Mouse (Mus musculus): ENCODE data around the gene Vmn1r44. TPM values are rescaled to one million over a fixed set of nuclear protein-coding genes. Genes with fewer than 3 reads are reported as not detected.

The Vmn1r44 gene
- polyA plus RNA-seq, 1 experiment from 2014 or later = not detected

Other genes with a start within 250 kb of the Vmn1r44 start
- 9.2 and 9.8 TPM in 2 replicates for gene Txnrd3, start 239.7 kb upstream of the Vmn1r44 start, polyA plus RNA-seq (2016; fragmentation: Nextera tagmentation; extraction: Ambion mirVana)
- not detected in 2 replicates for gene Vmn1r40, start 176.1 kb upstream of the Vmn1r44 start, polyA plus RNA-seq (2016; fragmentation: Nextera tagmentation; extraction: Ambion mirVana)
- not detected in 2 replicates for gene Vmn1r41, start 142.9 kb upstream of the Vmn1r44 start, polyA plus RNA-seq (2016; fragmentation: Nextera tagmentation; extraction: Ambion mirVana)
- not detected in 2 replicates for gene Vmn1r42, start 7.2 kb upstream of the Vmn1r44 start, polyA plus RNA-seq (2016; fragmentation: Nextera tagmentation; extraction: Ambion mirVana)
- gene Vmn1r43, start 7.2 kb upstream of the Vmn1r44 start, polyA plus RNA-seq (2016; fragmentation: Nextera tagmentation; extraction: Ambion mirVana) = not detected in 2 replicates
- gene Vmn1r45, start 56.9 kb downstream of the Vmn1r44 start, polyA plus RNA-seq (2016; fragmentation: Nextera tagmentation; extraction: Ambion mirVana) = not detected in 2 replicates
- not detected in 2 replicates for gene Vmn1r46, start 85.7 kb downstream of the Vmn1r44 start, polyA plus RNA-seq (2016; fragmentation: Nextera tagmentation; extraction: Ambion mirVana)
- gene Vmn1r47, start 132.5 kb downstream of the Vmn1r44 start, polyA plus RNA-seq (2016; fragmentation: Nextera tagmentation; extraction: Ambion mirVana) = not detected in 2 replicates
- not detected in 2 replicates for gene Vmn1r48, start 153.2 kb downstream of the Vmn1r44 start, polyA plus RNA-seq (2016; fragmentation: Nextera tagmentation; extraction: Ambion mirVana)
- gene Vmn1r49, start 194.8 kb downstream of the Vmn1r44 start, polyA plus RNA-seq (2016; fragmentation: Nextera tagmentation; extraction: Ambion mirVana) = not detected in 2 replicates
- not detected in 2 replicates for gene Vmn1r50, start 217.8 kb downstream of the Vmn1r44 start, polyA plus RNA-seq (2016; fragmentation: Nextera tagmentation; extraction: Ambion mirVana)
- not detected in 2 replicates for gene Vmn1r51, start 238.9 kb downstream of the Vmn1r44 start, polyA plus RNA-seq (2016; fragmentation: Nextera tagmentation; extraction: Ambion mirVana)